Mouse (Mus musculus) adrenal gland, postnatal 10 days (tissue): ENCODE results near the gene Ttbk2. TPM values are rescaled to one million over a fixed set of nuclear protein-coding genes. Genes with fewer than 3 reads are reported as not detected.

Experiments used
- DNase-seq: peaks from one replicate; pipeline ENCODE4 v3.0.0; 2021; ENCODE audit warnings: mixed read lengths
- long read RNA-seq, 2 experiments: library from polyadenylated mRNA; stranded (forward); transcript quantifications; one replicate each; pipeline ENCODE4 v2.0.0; 2021
- total RNA-seq, 2 experiments: library from RNA; stranded (reverse); gene quantifications; 2 replicates each; pipeline ENCODE4 v1.2.3; 2021

Gene Ttbk2
- 10 to 100 TPM; 10.8 to 14.1 TPM for total RNA-seq
- long read RNA-seq, experiment 1, partial matches to known transcripts: 0 of 6 reads
- long read RNA-seq, experiment 1, other reads (novel, unspliced or antisense): 6 of 6 reads
- long read RNA-seq, experiment 2, partial matches to known transcripts: 0 of 2 reads
- long read RNA-seq, experiment 2, other reads (novel, unspliced or antisense): 2 of 2 reads

DNA sequence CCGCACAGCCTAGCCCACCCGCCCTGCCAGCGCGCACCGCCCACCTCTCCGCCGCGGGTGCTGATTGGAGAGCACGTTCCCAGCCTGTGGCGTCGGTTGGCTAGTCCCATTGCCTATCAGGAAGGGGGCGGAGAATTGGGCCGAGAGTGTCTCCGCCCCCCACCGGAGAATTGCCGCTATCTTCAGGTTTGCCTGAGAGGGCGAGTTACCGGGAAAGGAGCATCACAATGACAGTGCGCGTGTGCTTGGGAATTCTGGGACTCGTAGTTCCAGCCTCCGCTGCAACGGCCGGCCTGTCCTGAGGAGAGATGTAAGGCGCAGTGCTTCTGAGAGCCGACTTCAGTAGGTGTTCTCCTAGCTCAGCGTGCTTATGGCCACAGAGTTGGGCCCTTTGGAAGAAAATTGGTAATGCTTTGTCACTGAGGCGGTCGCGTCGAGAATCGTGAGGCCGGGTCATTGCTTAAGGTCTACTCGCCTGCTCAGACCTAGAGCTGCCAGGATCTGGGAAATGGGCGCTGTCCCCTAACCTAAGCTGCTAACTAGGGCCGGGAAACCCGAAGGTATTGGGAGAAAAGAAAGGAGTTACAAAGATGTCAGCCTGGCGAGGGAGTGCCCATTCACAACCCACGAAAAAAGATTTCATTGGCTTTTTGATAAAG lies at the start of gene Ttbk2:
TSS of gene Ttbk2 (minus strand) at position 181 of the 659 bp plus-strand sequence.
- peak; percentile 99 for DNase-seq

DNA sequence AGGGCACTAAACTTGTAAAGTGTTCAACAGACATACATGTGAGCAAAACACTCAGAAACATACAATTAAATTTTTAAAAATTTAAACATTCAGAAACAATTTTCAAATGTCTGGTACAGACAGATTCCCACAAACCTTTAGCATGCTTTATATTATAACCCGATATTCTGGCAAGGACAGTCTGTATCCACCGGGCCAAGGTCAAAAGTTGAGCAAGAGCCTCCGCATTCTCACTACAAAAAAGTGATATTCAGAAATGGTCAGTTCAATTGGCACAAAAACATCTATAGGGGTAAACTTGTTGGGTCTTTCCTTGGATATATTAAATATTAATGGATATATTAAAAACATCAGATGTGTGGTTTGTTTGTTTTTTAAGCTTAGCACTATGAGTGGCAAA lies 46.0 kb upstream of the Ttbk2 start:
- DNase-seq: peak; percentile 29

DNA sequence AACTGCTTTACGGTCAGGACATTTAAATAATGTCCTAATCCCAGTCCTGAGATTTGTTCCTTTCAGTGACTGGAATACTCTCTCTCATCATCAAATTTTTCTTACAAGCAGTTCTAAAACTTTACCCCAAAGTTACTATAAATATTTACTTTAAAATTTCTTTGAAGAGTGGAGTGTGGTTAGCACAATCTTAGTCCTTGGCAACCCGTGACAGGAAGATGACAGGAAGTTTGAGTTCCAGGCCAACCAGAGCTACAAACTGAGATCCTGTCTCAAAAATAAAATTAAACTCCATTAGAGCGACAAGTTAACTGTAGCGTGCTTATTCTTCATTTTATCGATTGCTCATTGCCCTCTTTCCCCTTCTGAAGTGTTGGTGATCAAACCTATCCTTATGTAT lies 37.2 kb upstream of the Ttbk2 start:
- DNase-seq: no peak

DNA sequence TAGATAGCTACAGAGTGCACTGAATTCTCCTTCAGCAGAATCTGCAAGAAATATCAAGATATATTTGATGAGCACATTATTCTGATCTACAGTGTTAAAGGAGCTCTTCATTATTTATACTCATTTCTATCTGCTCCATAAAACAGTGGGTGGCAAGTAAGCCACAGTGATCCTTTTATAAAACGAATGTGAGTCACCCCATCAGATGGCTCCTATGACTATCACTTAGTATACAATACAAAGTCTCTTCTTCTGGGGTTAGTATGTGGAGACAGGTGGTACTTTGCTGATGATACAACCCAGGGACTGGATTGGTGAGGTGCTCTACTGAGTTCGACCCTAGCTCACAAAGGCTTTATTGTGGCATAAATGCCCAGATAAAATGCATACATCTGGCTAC lies 22.8 kb upstream of the Ttbk2 start:
- no peak for DNase-seq

DNA sequence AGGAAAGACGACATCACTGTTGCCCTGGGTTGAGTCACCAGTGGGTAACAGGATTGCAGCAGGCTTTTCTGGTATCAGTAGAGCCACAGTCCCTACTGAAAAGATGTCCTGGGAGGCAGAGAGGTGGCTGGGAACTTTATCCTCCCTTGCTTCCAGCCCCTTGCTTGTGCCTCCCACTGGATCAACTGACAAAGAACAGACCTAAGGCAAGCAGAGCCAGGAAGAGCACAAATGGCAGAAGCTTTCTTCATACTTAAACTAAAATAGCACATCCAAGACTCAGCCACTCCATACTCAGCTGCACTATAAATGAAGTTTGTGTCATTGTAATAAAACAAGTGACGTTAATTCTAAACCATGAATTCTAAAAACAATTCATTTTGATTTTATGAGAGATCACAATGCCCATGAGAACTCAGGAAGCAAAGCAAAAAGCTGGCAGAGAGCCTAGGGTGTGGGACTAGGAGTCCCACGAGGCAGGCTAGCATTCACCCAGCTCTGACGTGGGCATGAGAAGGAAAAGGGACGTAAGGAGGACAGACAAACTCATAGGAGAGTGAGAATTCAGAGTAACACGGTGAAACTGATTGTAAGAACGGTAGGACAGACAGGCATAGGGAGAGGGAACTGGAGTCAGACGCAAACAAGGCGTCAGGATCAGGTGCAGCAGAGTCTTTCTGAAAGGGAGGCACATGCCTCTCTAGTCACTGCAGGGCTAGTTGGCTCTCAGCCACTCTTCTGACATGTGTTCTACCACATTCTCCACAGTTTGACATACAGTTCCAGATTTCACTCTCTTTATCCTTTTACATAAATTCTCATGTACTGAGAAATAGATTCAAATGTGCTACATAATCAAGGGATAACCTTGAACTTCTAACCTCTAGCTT lies 21.3 kb upstream of the Ttbk2 start:
- DNase-seq: peak; percentile 47

DNA sequence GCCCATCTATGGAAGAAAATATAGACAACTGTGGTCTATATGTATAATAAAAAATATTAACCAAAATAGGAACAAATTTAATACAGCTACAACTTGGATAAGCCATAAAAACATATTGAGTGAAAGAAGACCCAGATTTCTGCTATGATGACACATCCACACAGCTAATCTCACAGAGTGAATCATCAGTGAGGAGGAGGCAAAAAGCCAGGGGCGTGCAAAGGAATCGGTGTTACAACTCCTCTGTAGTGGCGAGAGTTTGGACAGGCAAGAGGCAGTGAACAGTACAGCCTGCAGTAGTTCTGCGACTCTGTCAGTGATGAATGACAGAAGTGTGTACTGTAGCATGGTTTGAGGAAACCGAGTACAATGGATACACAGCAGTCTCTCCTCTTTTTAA lies 16.9 kb upstream of the Ttbk2 start:
- DNase-seq: peak; percentile 64

DNA sequence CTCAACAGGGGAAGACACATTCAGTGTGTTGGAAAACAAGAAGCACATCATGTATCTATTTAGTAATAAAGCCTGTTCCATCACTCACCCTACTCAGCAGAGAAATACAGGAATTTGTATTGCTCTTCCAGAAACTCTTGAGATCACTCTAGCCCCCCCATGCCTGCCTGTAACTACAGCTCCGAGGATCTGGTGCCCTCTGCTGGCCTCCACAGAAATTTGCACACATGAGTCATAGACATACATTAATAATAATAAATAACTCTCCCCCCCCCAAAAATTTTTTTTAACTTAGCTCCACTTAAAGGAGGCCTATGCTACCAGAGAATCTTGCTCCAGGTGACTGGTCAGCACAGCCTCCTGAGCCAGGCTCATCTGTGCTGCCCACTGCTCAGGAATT lies 16.2 kb upstream of the Ttbk2 start:
- peak; percentile 51 for DNase-seq

DNA sequence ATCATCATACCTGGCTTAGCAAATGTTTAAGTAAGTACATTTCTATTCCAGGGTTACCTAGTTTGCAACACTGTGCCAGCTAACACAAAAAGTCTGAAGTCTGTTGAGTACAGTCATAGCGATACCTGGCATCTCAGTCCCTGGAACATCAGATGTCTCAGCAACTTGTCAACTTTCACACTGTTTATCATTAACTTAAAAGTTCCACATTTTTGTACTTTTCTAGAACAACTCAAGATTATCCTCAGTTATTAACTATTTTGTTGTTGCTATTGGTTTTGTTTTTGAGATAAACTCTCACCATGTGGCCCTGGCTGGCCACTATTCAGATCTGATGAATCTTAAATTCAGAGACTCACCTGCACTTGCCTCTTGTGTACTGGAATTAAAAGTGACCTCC lies 13.0 kb upstream of the Ttbk2 start:
- no peak for DNase-seq

DNA sequence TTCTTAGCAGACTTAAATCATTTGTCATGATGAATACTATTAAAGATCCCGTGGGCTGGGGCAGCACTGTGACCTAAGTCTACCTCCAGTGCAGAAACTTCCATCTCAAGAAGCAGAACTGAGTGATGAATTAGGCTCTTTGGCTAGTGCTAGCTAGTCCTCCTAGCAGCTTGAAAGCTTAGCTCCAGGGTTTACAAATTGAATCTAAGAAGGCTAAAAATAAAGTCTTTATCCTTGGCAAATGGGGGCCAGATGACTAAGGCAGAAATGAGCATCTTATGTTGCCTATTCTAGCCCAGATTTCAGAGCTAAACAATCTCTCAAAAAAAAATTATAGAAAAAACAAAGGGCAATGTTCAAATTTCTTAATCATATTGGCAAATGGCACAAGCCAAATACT lies 10.3 kb upstream of the Ttbk2 start:
- DNase-seq: no peak

DNA sequence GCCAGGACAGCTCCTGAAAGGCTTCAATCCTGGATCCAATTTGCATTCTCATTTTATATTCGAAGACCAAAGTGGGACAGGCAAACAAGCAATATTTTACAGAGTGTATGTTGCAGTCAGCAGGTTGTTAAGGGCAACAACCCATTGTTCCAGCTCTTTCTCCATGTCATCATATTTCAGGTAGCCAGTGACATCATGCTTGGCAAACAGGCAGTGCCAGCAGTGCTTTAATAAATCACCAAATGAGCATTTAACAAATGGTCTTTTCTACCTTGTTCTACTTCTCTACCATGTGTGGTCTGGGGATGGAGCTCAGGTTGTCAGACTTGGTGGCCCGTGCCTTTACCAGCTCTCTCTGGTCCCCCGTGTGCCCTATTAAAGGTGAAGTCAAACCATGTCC lies 7.7 kb upstream of the Ttbk2 start:
- no peak for DNase-seq

DNA sequence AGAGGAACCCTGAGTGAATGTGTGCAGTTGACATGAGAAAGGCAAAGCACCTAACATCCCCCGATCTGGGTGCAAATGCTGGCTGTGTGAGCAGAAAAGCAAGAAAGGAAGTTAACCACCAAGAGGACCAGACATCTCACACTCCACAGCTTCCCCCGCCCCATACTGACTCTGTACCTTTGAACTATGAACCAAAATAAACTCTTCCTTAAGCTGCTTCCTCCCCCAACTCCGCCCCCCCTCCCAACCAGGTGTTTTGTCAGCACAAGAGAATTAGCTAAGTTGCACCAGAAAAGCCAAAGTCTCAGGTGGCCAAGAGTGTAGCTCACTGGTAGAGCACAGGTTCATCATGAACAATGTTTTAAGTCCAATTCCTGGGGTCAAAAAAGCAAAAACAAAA lies 2.7 kb upstream of the Ttbk2 start:
- DNase-seq: no peak

DNA sequence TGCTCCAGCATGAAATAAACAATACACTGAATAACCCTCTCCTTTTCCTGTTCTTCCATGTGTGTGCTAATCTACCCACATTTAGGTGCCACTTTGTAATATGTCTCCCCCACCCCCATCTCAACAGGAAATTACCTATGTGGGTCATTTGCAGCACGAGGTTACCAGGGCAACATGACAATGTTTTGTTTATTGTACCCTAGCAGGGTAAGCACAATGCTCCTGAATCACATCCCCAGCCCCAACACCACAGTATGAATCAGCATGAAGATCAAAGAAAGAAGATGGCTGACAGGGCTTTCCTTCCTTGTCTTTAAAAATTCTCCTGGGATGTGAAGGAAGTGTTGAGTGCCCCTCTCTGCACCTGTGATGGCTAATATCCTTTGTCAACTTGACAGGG lies 2.2 kb upstream of the Ttbk2 start:
- DNase-seq: no peak

DNA sequence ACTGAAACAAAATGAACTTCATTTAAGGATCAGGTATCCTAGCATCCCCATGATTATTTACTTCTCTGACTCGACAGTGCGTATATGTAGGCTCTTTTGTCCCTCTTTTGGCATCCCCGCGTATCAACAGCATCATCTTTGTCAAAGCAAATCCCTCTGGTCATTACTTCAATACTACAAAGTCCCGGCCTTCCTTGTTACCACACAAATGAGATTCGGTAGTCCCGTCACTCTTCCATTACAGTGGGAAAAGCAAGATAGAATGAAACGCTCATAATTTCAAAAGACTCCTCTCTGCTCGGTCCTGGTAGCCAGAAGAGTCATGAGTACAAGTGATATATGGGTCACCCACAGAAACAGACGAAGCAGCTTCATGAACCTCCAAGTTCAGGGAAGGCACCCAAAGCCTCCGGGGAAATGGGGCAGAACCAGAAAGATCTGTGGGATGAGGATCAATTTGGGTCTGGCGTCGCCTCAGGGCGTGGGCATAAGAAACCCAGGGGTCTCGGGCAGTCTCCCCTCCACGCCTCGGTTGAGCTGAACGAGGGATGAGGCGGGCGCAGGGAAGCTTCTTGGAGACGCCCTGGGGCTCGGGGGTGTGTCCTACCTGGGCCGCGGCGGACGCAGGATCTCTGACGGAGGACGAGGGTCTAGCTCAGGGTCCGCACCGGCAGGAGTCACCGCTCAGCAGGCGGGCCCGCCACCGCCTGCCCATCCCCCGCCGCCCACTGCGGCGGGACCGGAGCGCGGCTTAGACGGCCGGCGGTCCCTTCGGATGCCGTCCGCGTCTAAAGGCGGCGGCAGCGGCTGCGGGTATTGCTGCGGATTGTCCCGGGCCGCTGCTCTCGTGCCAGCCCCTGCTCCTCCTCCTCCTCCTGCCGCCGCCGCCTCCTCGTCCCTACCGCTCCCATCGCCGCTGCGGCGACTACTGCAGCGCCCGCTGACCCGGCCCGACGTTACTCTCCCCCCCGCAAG lies 668 bp downstream of the Ttbk2 start, which contains the start of gene Cdan1:
TSS of gene Cdan1 (minus strand) at position 680 of the 975 bp plus-strand sequence.
- peak; percentile 64 for DNase-seq

DNA sequence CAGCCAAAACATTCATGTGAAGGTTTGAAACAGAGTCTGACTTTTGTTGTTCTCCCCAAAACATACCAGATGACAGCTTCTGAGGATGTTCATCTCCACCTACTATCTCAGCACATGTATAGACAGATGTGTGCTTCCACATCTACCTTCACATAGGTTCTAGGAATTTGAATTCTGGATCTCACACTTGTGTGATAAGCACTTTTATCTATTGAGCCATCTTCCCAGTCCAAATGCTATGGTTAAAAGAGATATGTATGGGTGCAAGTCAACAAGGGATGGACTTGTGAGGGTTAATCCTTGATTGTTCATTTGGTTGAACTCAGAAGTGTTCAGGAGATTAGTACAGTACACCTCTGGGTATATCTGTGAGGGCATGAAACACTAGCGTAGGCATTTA lies 5.1 kb downstream of the Ttbk2 start:
- DNase-seq: no peak

DNA sequence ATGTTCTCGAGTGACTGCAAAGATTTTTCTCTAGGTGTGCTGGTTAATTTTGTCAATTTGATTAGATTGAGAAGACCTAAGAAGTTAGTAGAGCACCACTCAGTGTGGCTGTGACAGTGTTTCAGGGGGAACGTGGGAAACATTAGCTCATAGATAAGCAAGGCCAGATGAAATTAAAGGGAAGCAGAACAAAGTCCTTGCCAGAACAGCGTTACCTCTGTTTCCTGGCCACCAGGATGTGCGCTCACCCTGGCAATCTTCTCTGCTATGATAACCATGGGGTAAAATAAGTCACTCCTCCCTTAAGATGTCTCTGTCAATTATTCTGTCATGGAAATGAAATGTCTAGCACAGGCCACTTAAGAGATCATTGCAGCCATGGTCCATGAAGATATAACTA lies 6.4 kb downstream of the Ttbk2 start:
- no peak for DNase-seq

DNA sequence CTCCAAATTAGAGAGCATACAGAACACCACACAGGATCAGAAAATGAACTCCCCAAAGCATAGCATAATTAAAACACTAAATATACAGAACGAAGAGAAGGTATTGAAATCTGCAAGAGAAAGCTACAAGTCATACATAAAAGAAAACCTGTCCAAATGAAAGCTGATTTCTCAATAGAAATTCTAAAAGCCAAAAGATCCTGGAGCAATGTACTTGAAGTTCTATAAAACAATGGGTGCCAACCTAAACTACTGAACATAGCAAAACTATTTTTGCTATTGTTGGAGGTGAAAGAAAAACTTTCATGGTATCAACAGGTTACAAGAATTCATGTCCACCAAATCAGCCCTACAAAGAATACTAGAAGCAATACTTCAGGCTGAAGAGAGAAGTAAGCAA lies 9.2 kb downstream of the Ttbk2 start:
- DNase-seq: no peak

DNA sequence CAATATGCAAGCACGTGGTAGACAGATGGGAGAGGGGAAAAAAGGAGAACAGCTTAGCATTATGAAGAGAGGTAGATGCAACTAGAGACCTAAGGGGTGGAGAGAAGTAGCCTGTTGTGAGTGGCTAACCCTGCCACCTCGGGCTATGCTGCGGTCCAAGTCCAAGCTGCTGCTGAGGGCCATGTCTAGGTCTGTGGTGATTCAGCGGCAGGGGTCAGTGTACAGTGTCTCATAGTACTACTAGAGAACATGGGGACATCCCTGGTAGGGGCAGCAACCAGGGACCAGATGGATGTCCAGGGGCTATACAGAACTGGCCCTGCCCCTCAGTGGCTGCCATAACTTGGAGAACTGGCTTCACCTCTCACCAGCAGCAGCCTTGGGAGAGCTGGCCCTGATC lies 15.2 kb downstream of the Ttbk2 start:
- no peak for DNase-seq

DNA sequence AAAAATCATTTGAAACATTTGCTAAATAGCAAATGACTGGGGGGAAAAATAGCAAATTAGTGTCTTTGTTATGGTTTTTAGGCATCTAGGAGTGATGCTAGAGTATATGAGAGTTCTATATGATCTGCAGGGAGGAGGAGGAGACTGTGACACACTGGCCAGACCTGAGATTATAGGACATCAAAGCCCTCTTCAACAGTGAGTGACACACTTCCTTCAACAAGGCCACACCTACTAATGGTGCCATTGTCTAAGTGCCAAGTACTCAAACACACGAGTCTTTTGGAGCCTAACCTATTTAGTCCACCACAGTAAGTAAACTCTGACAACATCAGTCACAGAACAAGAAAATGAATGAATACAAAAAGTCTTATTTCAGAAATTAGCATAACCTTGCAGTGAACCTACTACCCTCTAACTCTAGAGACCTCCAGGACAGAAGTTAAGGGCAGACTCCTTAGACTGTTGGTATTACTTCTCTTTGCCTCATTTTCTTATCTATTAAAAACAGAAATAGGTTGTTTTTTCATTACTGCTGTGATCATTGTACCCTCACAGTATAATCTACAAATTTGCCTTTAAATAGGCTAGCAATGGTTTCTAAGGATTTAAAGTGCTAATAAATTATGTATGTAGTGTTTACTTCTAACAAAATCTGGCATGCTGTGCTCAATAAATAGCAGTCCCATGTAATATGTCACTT lies 23.3 kb downstream of the Ttbk2 start:
- DNase-seq: no peak

DNA sequence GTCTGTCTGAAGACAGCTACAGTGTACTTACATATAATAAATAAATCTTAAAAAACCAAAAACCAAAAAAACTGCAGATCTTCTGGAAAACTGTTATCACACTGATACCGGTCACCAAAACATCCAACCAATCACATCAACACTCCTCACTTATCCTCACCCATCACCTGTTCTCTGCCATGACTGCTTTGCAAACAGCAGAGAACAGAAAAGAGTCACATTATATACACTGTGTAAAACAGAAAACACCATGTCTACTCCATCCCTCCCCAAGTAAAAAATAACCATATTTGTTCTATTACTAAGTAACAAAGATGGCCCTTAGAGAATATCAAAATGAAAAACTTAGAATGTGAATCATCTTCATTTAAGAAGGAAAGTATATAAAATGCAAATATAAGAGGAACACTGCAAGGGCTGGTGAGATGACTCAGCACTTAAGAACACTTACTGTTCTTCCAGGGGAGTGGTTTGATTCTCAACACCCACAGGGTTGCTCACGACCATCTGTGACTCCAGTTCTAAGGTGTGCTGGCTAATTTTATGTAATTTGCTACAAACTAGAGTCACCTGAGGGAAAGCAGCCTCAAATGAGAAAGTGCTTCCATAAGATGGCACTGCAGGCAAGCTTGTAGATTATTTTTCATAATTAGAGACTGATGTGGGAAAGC lies 80.0 kb downstream of the Ttbk2 start:
- no peak for DNase-seq

DNA sequence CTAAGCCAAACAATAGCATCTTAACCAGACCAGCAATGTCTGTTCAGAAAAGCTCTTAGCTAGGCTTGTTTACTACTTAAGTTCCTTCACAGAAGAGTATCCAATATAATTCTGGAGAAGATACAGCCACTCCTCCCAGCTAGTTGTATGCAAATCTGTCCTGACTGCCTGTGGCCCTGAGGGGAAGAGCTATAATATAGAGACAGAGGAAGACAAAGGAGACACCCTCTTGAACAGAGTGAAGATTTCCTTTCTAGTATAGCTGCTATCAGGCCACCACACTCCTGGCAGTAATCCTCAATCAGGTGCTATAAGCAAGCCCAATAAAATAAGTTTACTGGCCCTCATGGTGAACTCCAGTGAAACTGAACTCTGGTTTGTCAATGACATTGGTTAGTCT lies 88.5 kb downstream of the Ttbk2 start:
- DNase-seq: no peak

DNA sequence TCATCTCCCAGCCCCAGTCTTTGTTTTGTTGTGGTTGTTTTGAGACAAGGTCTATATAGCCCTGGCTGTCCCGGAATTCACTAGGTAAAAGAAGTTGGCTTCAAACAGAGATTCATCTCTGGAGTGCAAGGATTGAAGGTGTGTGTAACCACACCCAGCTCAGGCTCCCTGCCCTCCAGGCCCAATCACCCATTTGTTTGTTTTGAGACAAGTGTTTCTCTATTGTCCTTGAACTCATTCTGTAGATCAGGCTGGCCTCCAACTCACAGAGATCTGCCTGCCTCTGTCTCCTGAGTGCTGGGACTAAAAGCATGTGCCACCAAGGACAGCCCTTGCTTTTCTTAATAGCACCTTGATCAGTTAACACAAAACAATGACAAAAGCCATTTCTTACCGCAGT lies 102.4 kb downstream of the Ttbk2 start:
- DNase-seq: no peak
